Mouse (Mus musculus): Measurements from ENCODE around the gene Tctex1d4.

GRCm38 (mm10) chr4:117095551-117096452 lies 30.8 kb upstream of the Tctex1d4 start, which contains the start of gene Ptch2:
- TF ChIP-seq CTCF (IDR thresholded peaks at IDR 0.05; ENCODE audit: insufficient read depth, low read length) (no peak), POLR2A (IDR thresholded peaks at IDR 0.05; ENCODE audit: borderline replicate concordance, extremely low read depth, low read depth, low read length) (no peak)
